Mouse (Mus musculus) heart, embryonic 12.5 days (tissue): ENCODE measurements around the gene Ap1ar. TPM values are rescaled to one million over a fixed set of nuclear protein-coding genes. Genes with fewer than 3 reads are reported as not detected.

Experiments used
- ATAC-seq: fragments of 200-750 bp; cut with Nextera tagmentation; 2 replicates; pipeline ENCODE4 v1.8.0; 2017; ENCODE audit warnings: moderate TSS enrichment, moderate library complexity; ENCODE audit not compliant: insufficient number of reproducible peaks, low FRiP score
- H3K27ac ChIP-seq: fragments of 300-500 bp; sonication (generic); 2 replicates; pipeline ENCODE4 v1.5.1; 2016; ENCODE audit warnings: mild to moderate bottlenecking, moderate library complexity; ENCODE audit not compliant: poor library complexity, severe bottlenecking
- H3K27me3 ChIP-seq: fragments of 300-500 bp; sonication (generic); replicated peaks from 2 replicates; pipeline ENCODE4 v1.6.1; 2016; ENCODE audit warnings: mild to moderate bottlenecking, moderate library complexity
- H3K36me3 ChIP-seq: fragments of 300-500 bp; sonication (generic); 2 replicates; pipeline ENCODE4 v1.6.1; 2016; ENCODE audit warnings: mild to moderate bottlenecking, moderate library complexity
- H3K4me1 ChIP-seq: fragments of 300-500 bp; sonication (generic); replicated peaks from 2 replicates; pipeline ENCODE4 v1.6.1; 2016; ENCODE audit warnings: mild to moderate bottlenecking
- H3K4me2 ChIP-seq: fragments of 300-500 bp; sonication (generic); 2 replicates; pipeline ENCODE4 v1.6.1; 2016; ENCODE audit warnings: mild to moderate bottlenecking, moderate library complexity
- H3K4me3 ChIP-seq: fragments of 300-500 bp; sonication (generic); 2 replicates; pipeline ENCODE4 v1.5.1; 2016; ENCODE audit warnings: mild to moderate bottlenecking
- H3K9ac ChIP-seq: fragments of 300-500 bp; sonication (generic); 2 replicates; pipeline ENCODE4 v1.6.1; 2016; ENCODE audit warnings: mild to moderate bottlenecking, moderate library complexity
- H3K9me3 ChIP-seq: fragments of 300-500 bp; sonication (generic); replicated peaks from 2 replicates; pipeline ENCODE4 v1.6.1; 2016; ENCODE audit warnings: mild to moderate bottlenecking, moderate library complexity
- WGBS: fragments of 180-500 bp; shearing (Covaris S2); methylation state at CpG from one replicate; pipeline ENCODE4 v1.1.7; 2016; 5-methylcytosine and 5-hydroxymethylcytosine counted together
- polyA plus RNA-seq: library from polyadenylated mRNA; unstranded; fragments of >200 nt; fragmentation: Nextera tagmentation; extraction: Ambion mirVana; gene quantifications from 2 replicates; pipeline ENCODE4 v1.2.1, GENCODE M21; 2016

Ap1ar gene
- polyA plus RNA-seq, 1 experiment from 2014 or later, result 44.8 TPM

DNA sequence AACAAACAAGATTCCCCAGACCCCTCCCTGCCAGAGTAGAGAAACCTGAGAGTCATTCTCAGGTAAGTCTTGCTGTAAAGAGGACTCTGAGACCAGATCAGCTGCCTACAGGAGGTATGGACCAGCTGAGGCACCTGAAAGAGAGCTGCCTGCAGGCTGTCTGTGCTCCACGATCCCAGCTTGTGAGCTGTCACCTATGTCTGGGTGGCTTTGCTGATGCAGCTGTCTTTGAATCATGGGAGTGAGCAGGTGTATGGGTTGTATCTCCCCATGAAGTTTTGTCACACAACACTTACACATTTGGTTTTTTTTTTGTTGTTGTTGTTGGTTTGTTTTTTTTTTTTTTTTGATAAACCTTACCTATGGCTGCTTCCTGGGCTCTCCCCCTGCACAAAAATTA, 16.9 kb downstream of the Ap1ar start:
- Histone ChIP-seq H3K27ac (no peak overlapping the region), H3K4me2 (no peak overlapping the region), H3K9me3 (no peaks in the 10 kb centered on the region), H3K4me3 (no peak overlapping the region), H3K36me3 (peaks cover 31% of the 10 kb centered on the region), H3K9ac (no peak overlapping the region), H3K4me1 (peaks cover 3% of the 10 kb centered on the region; the same call in 1 of the 2 replicates), H3K27me3 (no peaks in the 10 kb centered on the region)
- WGBS, result 75% methylated on average over 1 of the region's 1 CpGs
- ATAC-seq, result no peak

DNA sequence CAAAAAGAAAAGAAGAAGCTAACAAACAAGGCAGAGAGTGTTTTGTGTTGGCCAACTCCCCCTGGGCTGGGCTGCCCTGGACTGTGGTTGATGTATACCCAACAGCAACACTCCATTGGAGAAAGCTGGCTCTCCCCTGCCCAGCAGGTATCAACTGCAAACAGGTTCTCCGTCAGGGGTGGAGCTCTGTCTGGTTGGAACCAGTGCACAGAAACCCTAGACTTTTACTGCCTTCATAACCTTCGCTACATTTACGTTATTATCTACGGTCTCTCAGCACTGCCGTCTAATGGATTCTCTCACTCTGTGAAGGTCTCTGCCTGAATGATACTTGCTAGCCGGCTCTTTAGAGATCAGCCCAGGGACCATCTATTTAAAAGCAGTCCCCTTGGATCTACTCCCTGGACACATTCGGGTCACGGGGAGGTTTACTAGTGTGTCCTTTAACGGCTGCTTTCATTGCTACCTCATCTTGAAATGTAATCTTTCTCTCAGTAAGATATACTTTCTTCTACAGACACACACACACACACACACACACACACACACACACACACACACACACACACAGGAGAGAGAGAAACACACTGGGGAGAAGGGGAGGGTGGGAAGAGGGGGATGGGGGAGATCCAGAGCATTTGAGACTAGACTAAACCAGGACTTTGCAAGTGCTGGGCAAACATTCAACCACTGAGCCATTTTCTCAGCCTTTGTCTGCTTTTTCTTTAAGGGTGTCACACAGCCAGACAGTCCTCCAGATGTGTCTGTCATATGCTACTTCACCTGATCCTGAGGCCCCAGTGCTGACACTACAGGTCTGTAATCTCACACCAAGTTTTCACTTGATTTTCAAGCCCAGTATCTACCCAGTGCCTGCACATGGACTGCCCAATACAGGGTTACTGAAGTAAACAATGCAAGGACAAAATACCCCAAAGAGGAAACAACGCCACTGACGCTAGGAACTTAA, 18.3 kb downstream of the Ap1ar start:
- no peak for ATAC-seq
- no peaks in the 10 kb centered on the region for H3K9me3 ChIP-seq
- 74% methylated on average over 11 of the region's 11 CpGs for WGBS

DNA sequence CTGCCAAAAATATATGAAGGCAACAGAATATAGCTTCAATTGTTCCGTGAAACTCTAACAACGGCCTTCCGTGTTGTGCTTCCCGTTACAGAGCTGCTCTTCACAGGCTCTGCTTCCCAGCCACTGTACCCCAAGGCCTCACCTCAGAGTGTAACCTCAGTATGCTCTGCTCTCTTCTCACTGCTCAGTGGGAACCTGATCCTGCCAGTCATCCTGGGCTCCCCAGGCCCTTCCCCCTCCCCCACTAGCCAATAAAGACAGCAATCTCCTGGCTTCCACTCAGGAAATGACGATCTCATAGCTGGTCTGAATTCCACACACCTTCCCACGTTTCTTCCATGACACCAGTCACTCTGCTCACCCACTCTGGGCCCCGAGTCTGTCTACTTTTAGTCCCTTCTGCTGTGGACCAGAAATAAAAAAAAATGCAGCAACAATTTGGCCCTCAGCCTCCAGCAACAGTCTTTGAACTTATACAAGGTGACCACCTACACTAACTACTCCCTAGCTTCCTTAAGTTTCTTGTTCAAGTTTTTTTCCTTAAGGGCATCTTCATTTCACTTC, 20.1 kb downstream of the Ap1ar start:
- 0 out of 2 replicates have a peak, but pooled peaks cover 3% of the 10 kb centered on the region for H3K4me1 ChIP-seq
- no peak overlapping the region for H3K4me2 ChIP-seq
- H3K9ac ChIP-seq, result no peak overlapping the region
- ATAC-seq, result no peak
- H3K27ac ChIP-seq, result no peak overlapping the region
- no peaks in the 10 kb centered on the region for H3K27me3 ChIP-seq
- no peaks in the 10 kb centered on the region for H3K9me3 ChIP-seq
- H3K36me3 ChIP-seq, result peaks cover 40% of the 10 kb centered on the region
- H3K4me3 ChIP-seq, result no peak overlapping the region
- 69% methylated on average over 7 of the region's 7 CpGs for WGBS

More for the DNA sequence above, 18.3 kb downstream of the Ap1ar start:
- Histone ChIP-seq H3K27ac (no peak overlapping the region), H3K27me3 (no peaks in the 10 kb centered on the region), H3K36me3 (peaks cover 31% of the 10 kb centered on the region), H3K4me1 (0 out of 2 replicates have a peak, but pooled peaks cover 3% of the 10 kb centered on the region), H3K4me3 (no peak overlapping the region), H3K4me2 (no peak overlapping the region), H3K9ac (no peak overlapping the region)

DNA sequence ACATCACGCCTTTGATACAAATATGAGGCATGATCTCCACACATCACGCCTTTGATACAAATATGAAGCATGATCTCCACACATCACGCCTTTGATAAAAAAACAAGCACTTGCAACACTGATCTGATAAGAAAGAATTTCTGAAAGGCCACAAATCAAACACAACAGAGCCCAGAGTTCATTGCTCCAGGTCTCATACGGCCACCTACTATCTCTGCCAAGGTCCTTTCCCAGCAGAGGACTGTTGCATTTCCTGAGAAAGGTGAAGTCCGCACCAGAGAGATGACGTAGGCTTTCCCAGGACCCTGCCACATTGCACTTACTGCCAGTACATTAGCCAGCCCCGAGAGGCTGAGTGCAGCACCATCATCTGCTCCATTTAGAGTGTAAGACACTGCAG, 28.2 kb downstream of the Ap1ar start:
- Histone ChIP-seq H3K4me2 (no peak overlapping the region), H3K9me3 (no peaks in the 10 kb centered on the region), H3K27ac (no peak overlapping the region), H3K9ac (no peak overlapping the region), H3K27me3 (no peaks in the 10 kb centered on the region), H3K4me3 (no peak overlapping the region), H3K36me3 (peaks cover 51% of the 10 kb centered on the region), H3K4me1 (no peaks in the 10 kb centered on the region)
- 88% methylated on average over 7 of the region's 7 CpGs for WGBS
- no peak for ATAC-seq

DNA sequence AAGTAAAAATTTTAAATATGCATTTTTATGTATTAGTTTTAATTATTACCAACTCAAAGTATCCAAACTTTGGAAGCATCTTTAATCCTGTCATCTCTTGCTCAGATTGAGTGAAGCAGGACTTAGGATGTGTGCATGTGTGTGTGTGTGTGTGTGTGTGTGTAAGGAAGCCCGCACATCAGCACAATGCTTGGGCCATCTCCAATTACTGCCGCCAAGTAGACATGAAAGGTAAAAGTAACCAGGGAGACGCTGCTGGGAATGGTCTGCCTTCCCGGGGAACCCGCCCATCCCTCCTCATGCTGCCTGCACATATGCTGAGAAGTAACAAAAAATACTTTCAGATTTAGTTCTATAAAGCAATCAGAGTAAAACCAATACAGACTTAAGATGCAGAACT, 29.5 kb downstream of the Ap1ar start:
- Histone ChIP-seq H3K4me3 (no peak overlapping the region), H3K36me3 (peaks cover 43% of the 10 kb centered on the region), H3K4me1 (no peaks in the 10 kb centered on the region), H3K27me3 (no peaks in the 10 kb centered on the region), H3K9me3 (no peaks in the 10 kb centered on the region), H3K27ac (no peak overlapping the region), H3K4me2 (no peak overlapping the region), H3K9ac (no peak overlapping the region)
- 87% methylated on average over 5 of the region's 5 CpGs for WGBS
- no peak for ATAC-seq

DNA sequence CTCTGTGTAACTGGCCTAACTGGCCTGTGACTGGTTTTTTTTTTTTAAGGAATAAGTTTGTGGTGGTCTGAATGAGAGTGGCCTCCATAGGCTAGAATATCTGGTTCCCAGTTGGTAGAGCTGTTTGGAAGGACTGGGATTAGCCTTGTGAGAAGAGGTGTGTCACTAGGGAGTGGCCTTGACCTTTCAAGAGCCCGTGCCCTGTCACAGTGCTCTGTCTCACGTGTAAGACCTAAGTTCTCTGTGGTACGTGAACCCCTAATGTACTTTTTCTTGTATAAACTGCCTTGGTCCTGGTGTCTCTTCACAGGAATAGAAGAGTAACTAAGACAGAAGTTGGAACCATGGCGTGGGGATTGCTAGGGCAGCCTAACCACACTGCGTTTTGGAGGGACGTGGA, 31.3 kb downstream of the Ap1ar start:
- no peak for ATAC-seq

DNA sequence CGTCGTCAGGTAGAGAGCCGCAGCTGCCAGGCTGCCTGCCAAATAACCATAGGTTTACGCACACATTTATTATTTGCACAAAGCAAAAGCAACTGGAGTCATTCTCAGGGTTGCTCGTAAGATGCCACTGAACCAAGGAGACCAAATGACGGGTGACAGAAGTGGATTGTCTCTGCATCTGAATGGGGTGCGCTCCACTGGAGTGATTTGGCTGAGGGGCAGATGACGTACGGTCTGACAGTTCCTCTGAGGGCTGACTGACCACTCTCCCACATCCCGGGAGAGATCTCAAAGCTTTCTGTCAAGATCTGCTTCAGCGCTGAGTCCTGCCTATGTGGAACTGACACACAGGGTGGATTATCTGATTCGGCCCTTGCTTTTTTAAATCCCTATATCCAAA, 32.3 kb downstream of the Ap1ar start:
- no peaks in the 10 kb centered on the region for H3K4me1 ChIP-seq
- no peak overlapping the region for H3K4me2 ChIP-seq
- ATAC-seq, result no peak
- 87% methylated on average over 12 of the region's 12 CpGs for WGBS
- H3K4me3 ChIP-seq, result no peak overlapping the region
- H3K36me3 ChIP-seq, result peaks cover 31% of the 10 kb centered on the region
- H3K27ac ChIP-seq, result no peak overlapping the region
- H3K9ac ChIP-seq, result no peak overlapping the region
- H3K27me3 ChIP-seq, result no peaks in the 10 kb centered on the region
- H3K9me3 ChIP-seq, result no peaks in the 10 kb centered on the region

More for the DNA sequence above, 31.3 kb downstream of the Ap1ar start:
- no peaks in the 10 kb centered on the region for H3K27me3 ChIP-seq
- H3K4me3 ChIP-seq, result no peak overlapping the region
- no peaks in the 10 kb centered on the region for H3K9me3 ChIP-seq
- peaks cover 31% of the 10 kb centered on the region for H3K36me3 ChIP-seq
- H3K27ac ChIP-seq, result no peak overlapping the region
- WGBS, result 88% methylated on average over 6 of the region's 6 CpGs
- H3K9ac ChIP-seq, result no peak overlapping the region
- H3K4me2 ChIP-seq, result no peak overlapping the region
- H3K4me1 ChIP-seq, result no peaks in the 10 kb centered on the region

DNA sequence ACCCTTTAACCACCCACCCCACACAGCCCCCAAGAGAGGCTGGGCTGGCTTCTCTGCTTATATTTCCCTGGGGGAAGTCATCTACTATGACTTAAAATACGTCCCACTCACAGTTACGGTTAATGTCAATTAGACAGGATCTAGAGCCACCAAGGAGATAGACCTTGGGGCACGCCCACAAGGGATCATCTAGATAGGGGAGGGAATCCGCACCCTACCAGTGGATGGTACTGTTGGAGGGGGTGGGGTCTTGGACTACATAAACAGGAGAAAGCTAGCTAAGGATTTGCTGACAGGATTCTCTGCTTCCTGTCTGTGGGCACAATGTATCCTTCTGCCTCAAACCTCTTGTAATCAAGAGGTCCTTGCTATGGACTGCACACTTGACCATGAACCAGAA, 32.9 kb downstream of the Ap1ar start:
- no peak for ATAC-seq
- Histone ChIP-seq H3K9me3 (no peaks in the 10 kb centered on the region), H3K4me2 (no peak overlapping the region), H3K4me1 (no peaks in the 10 kb centered on the region), H3K27me3 (no peaks in the 10 kb centered on the region), H3K36me3 (peaks cover 29% of the 10 kb centered on the region), H3K4me3 (no peak overlapping the region), H3K27ac (no peak overlapping the region), H3K9ac (no peak overlapping the region)
- WGBS, result 78% methylated on average over 4 of the region's 4 CpGs

DNA sequence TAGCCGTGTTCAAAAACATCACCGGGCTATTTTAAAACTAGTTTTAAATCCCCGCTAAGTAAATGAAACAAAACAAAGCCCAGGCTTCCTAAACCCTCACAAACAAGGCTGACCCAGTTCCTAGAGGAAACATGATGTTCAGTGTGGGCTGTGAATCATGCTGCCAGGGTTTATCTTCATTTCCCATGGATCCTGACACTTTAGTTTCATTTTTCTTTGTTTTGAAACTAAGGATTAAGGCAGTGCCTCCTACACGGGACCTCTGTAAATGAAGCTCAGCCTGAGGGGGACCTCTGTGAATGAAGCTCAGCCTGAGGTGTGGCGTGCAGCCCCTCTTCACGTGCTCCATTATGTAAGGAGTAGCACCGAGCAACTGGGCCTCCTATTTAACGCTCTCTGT, 34.5 kb downstream of the Ap1ar start:
- Histone ChIP-seq H3K9me3 (no peaks in the 10 kb centered on the region), H3K36me3 (peaks cover 13% of the 10 kb centered on the region), H3K4me3 (no peak overlapping the region), H3K9ac (no peak overlapping the region), H3K4me1 (no peaks in the 10 kb centered on the region), H3K27ac (no peak overlapping the region), H3K4me2 (no peak overlapping the region), H3K27me3 (no peaks in the 10 kb centered on the region)
- WGBS, result 41% methylated on average over 8 of the region's 8 CpGs
- no peak for ATAC-seq

DNA sequence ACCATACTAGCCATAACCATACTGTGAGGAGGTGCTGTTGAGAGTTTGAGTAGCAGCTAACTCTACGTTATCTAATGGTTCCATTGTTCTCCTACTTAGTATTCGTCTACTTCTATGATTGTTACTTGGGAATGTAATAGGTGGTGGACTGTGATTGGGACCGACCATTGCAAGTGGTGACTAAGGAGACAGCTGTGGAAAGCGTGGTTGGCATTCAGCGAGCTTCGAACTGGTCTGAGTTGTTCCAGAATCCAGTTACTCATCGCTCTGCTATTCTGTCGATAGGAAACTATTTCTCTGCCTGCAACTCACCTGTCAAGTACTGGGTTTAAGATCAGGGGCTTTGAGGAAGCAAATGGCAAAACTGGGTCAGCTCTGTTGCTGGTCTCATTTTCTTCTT, 36.2 kb downstream of the Ap1ar start:
- ATAC-seq, result no peak
- Histone ChIP-seq H3K9me3 (no peaks in the 10 kb centered on the region), H3K27me3 (no peaks in the 10 kb centered on the region), H3K4me1 (no peaks in the 10 kb centered on the region), H3K27ac (no peak overlapping the region), H3K9ac (no peak overlapping the region), H3K4me2 (no peak overlapping the region), H3K4me3 (no peak overlapping the region), H3K36me3 (peaks cover 3% of the 10 kb centered on the region; the same call in 1 of the 2 replicates)
- 83% methylated on average over 8 of the region's 8 CpGs for WGBS

DNA sequence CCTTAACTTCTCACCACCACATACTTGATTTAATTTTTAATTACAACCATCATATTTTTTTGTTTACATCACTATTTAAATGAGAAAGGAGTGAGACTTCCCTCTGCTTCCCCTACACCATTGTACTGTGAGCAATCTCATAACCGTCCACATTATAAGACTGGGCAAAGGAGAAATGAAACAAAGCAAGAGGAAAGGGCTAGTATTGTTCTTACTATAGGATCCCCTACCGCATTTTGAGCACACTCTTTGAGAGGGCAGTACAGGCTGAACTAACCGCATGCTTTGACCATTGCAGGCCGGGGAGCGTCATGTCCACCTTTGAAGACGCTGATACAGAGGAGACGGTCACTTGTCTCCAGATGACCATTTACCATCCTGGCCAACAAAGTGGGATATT, 41.1 kb downstream of the Ap1ar start:
- H3K36me3 ChIP-seq, result no peaks in the 10 kb centered on the region
- WGBS, result 92% methylated on average over 7 of the region's 7 CpGs
- no peak overlapping the region for H3K9ac ChIP-seq
- no peaks in the 10 kb centered on the region for H3K9me3 ChIP-seq
- peaks cover 7% of the 10 kb centered on the region; the same call in 1 of the 2 replicates for H3K27me3 ChIP-seq
- no peak overlapping the region for H3K4me3 ChIP-seq
- no peak overlapping the region for H3K27ac ChIP-seq
- no peak overlapping the region for H3K4me2 ChIP-seq
- no peak for ATAC-seq
- 0 out of 2 replicates have a peak, but pooled peaks cover 5% of the 10 kb centered on the region for H3K4me1 ChIP-seq
